Mouse (Mus musculus) megakaryocyte, embryonic 14.5 days (primary cell): ENCODE data around the gene Amy2a3. TPM values are rescaled to one million over a fixed set of nuclear protein-coding genes. Genes with fewer than 3 reads are reported as not detected.
"Not testable (repeated sequence)": the region's sequence is repeated elsewhere in the genome, so short reads cannot be mapped to it uniquely, and the experiment has no call there.

Experiments
- H3K27me3 ChIP-seq: replicated peaks from 2 replicates; pipeline ENCODE3; 2012; ENCODE audit warnings: inconsistent platforms
- H3K36me3 ChIP-seq: replicated peaks from 2 replicates; pipeline ENCODE3; 2012; ENCODE audit warnings: low read length, inconsistent platforms, mixed read lengths
- H3K4me1 ChIP-seq: 2 replicates; pipeline ENCODE4 v1.6.1; 2012; ENCODE audit warnings: inconsistent platforms
- H3K4me3 ChIP-seq: replicated peaks from 2 replicates; pipeline ENCODE3; 2012; ENCODE audit warnings: moderate library complexity, mild to moderate bottlenecking, inconsistent platforms
- H3K9me3 ChIP-seq: 2 replicates; pipeline ENCODE4 v1.6.1; 2012; ENCODE audit warnings: inconsistent platforms
- polyA plus RNA-seq: library from polyadenylated mRNA; stranded (reverse); fragments of >175 nt; gene quantifications from 2 replicates; pipeline ENCODE4 v1.2.3, GENCODE M21; 2012; ENCODE audit warnings: low replicate concordance; ENCODE audit not compliant: insufficient read depth

Amy2a3 gene
- polyA plus RNA-seq: not detected in 2 replicates

DNA sequence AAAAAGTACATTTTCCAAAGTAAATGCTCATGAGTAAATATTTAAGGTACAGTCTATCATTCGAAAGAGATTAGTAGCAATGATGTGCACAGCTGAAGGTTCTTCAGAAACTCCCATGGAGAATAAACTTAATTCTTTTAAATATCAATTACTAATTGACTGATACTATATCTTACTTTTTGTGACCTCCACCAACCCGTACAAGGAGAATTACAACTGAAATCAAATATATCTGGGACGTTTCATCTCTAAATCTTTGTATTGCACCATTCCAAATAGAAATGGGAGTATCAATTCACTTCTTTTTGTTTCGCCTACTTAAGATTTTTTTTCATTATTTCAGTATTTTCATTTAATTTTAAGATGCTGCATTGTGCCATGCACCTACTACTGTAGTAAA is at the start of gene Amy2a3:
Gene Amy2a3 (minus strand): TSS at position 101 of the 400 bp plus-strand sequence.
- not testable (repeated sequence) for H3K9me3 ChIP-seq, H3K27me3 ChIP-seq, H3K36me3 ChIP-seq, H3K4me3 ChIP-seq, H3K4me1 ChIP-seq

GRCm38 (mm10) chr3:113356558-113356957 is 32.7 kb upstream of the Amy2a3 start, which contains the start of gene Amy2a2:
Gene Amy2a2, minus strand, starts transcription at chr3:113356658.
- H3K4me1 ChIP-seq, H3K27me3 ChIP-seq, H3K36me3 ChIP-seq, H3K4me3 ChIP-seq, H3K9me3 ChIP-seq: not testable (repeated sequence)

DNA sequence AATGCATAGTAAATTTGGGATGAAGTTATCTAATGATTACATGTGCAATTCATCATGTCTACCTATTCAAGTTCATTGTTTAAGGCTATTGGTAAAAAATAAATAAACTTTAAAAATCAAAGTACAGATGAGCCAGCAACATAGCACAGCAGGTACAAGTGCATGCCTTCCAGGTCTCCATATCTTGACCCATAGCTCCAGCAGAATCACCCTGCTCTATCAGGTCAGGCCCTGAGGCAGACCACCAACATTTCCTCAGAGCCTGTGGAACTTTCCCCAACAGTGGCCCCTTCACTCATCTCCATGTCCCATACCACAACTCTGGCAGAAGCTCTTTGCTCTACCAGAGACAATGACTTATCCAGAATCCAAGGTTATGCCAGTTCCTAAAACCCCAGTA is 21.6 kb upstream of the Amy2a3 start:
- H3K36me3 ChIP-seq, H3K4me1 ChIP-seq, H3K27me3 ChIP-seq, H3K9me3 ChIP-seq, H3K4me3 ChIP-seq: not testable (repeated sequence)

GRCm38 (mm10) chr3:113312937-113313336 is 10.9 kb downstream of the Amy2a3 start:
- H3K27me3 ChIP-seq, H3K9me3 ChIP-seq, H3K36me3 ChIP-seq, H3K4me1 ChIP-seq, H3K4me3 ChIP-seq: not testable (repeated sequence)

GRCm38 (mm10) chr3:113291349-113291748 is 32.5 kb downstream of the Amy2a3 start, which contains the start of gene Amy2a4:
Gene Amy2a4, minus strand, starts transcription at chr3:113291449.
- H3K36me3 ChIP-seq, H3K27me3 ChIP-seq, H3K4me1 ChIP-seq, H3K4me3 ChIP-seq, H3K9me3 ChIP-seq: not testable (repeated sequence)

DNA sequence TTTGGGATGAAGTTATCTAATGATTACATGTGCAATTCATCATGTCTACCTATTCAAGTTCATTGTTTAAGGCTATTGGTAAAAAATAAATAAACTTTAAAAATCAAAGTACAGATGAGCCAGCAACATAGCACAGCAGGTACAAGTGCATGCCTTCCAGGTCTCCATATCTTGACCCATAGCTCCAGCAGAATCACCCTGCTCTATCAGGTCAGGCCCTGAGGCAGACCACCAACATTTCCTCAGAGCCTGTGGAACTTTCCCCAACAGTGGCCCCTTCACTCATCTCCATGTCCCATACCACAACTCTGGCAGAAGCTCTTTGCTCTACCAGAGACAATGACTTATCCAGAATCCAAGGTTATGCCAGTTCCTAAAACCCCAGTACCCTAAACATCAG is 43.6 kb downstream of the Amy2a3 start:
- not testable (repeated sequence) for H3K4me3 ChIP-seq, H3K4me1 ChIP-seq, H3K27me3 ChIP-seq, H3K9me3 ChIP-seq, H3K36me3 ChIP-seq

GRCm38 (mm10) chr3:113279586-113279985 is 44.3 kb downstream of the Amy2a3 start:
- not testable (repeated sequence) for H3K27me3 ChIP-seq, H3K4me3 ChIP-seq, H3K4me1 ChIP-seq, H3K9me3 ChIP-seq, H3K36me3 ChIP-seq

Other genes starting within 250 kb of the Amy2a3 start
- gene Amy2a5, start 65.2 kb downstream of the Amy2a3 start, polyA plus RNA-seq: not detected in 2 replicates
- gene Amy2a4, start 32.6 kb downstream of the Amy2a3 start, polyA plus RNA-seq: not detected in 2 replicates
- gene Amy2a2, start 32.6 kb upstream of the Amy2a3 start, polyA plus RNA-seq: not detected in 2 replicates
- not detected in 2 replicates for gene Amy2a1, start 208.4 kb upstream of the Amy2a3 start, polyA plus RNA-seq